In the genomic region with DNA sequence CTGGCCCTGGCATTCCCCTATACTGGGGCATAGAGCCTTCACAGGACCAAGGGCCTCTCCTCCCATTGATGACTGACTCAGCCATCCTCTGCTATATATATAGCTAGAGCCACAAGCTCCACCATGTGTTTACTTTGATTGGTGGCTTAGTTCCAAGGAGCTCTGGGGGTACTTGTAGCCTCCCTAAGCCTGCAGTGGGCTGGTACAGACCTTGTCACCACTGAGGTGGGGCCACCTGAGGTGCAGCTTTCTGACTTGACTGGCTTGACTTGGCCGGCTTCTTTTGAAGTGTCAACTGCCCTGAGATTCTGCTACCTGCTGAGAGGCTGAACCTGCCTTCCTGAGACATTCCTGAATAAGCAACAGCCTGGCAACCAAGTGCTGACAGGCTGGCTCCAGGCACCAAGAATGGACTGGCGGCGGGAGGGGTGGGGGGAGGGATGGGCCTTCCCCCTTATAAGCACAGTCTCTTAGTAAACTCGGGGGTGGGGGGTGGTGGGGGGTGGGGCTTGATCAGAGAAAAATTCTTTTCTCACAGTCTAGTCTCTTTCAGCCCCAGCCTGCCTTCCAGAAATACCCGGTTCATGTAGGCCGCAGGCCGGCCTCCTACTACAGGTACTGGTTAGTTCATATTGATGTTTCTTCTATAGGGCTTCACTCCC, we compare ENCODE assay signal across 20 mouse cellular contexts. TPM values are rescaled to one million over a fixed set of nuclear protein-coding genes. Genes with fewer than 3 reads are reported as not detected.
DNase-seq lines count a peak whose midpoint lies in the region; ATAC-seq lines count a peak whose summit lies in the region.
"Not testable (repeated sequence)": the region's sequence is repeated elsewhere in the genome, so short reads cannot be mapped to it uniquely, and the experiment has no call there.
"Had no signal": no experiment of that assay in that cellular context is flagged by ENCODE, and none has a peak within 500 bp of the region (broad histone marks: within the 10 kb centered on the region; RNA-seq: fewer than 3 reads in every experiment).

No protein-coding gene starts in this region.

- not testable (repeated sequence) for H3K36me3 ChIP-seq in embryonic facial prominence, embryonic 10.5 days (replicated peaks); hindbrain, embryonic 14.5 days (replicated peaks; ENCODE audit: control insufficient read depth, insufficient read depth); lung, embryonic 16.5 days (ENCODE audit: control insufficient read depth, insufficient read depth, low read length); midbrain, embryonic 11.5 days (ENCODE audit: control insufficient read depth, insufficient read depth, low read length); stomach, embryonic 15.5 days

- ATAC-seq in hindbrain, embryonic 14.5 days (ENCODE audit: low FRiP score), result 0 out of 2 replicates have a peak, but pooled peaks have one; percentile 11
- peak; percentile 74 for ATAC-seq in lung, embryonic 16.5 days (ENCODE audit: low read depth)
- peak; percentile 69 for ATAC-seq in midbrain, embryonic 11.5 days (ENCODE audit: low FRiP score)
- 0 out of 2 replicates have a peak, but pooled peaks have one; percentile 50 for ATAC-seq in stomach, embryonic 15.5 days (ENCODE audit: insufficient read depth, low FRiP score, low read depth)

- H3K27ac ChIP-seq in embryonic facial prominence, embryonic 10.5 days (replicated peaks); hindbrain, embryonic 14.5 days; lung, embryonic 16.5 days (ENCODE audit: low read length); midbrain, embryonic 11.5 days (ENCODE audit: low read depth, low read length); stomach, embryonic 15.5 days: not testable (repeated sequence)

- not testable (repeated sequence) for H3K27me3 ChIP-seq in embryonic facial prominence, embryonic 10.5 days (replicated peaks; ENCODE audit: low read depth, poor library complexity, severe bottlenecking); hindbrain, embryonic 14.5 days (ENCODE audit: control insufficient read depth, insufficient read depth, low read length); lung, embryonic 16.5 days (ENCODE audit: control insufficient read depth, insufficient read depth, low read depth, low read length); midbrain, embryonic 11.5 days (ENCODE audit: control insufficient read depth, insufficient read depth, low read length); stomach, embryonic 15.5 days (replicated peaks)

- not testable (repeated sequence) for H3K4me1 ChIP-seq in embryonic facial prominence, embryonic 10.5 days; hindbrain, embryonic 14.5 days (replicated peaks; ENCODE audit: control insufficient read depth, insufficient read depth, low read length); lung, embryonic 16.5 days (replicated peaks; ENCODE audit: control insufficient read depth, insufficient read depth, low read length); midbrain, embryonic 11.5 days (ENCODE audit: control insufficient read depth, insufficient read depth, low read length); stomach, embryonic 15.5 days

- H3K9me3 ChIP-seq in embryonic facial prominence, embryonic 10.5 days; hindbrain, embryonic 14.5 days (ENCODE audit: control insufficient read depth, low read length); lung, embryonic 16.5 days (ENCODE audit: control insufficient read depth, low read length); midbrain, embryonic 11.5 days (ENCODE audit: control insufficient read depth, low read length); stomach, embryonic 15.5 days: not testable (repeated sequence)

- DNase-seq in ZHBTc4 (ENCODE audit: low read depth, low spot score), result peak; percentile 61
- DNase-seq in embryonic facial prominence, embryonic 10.5 days (ENCODE audit: low spot score), result peak; percentile 10
- DNase-seq in heart, adult 11 months, result peak; percentile 14
- DNase-seq in hindbrain, embryonic 14.5 days (ENCODE audit: low spot score); midbrain, embryonic 11.5 days (ENCODE audit: low spot score, missing footprints): not testable (repeated sequence)

- not testable (repeated sequence) for H3K9ac ChIP-seq in hindbrain, embryonic 14.5 days; lung, embryonic 16.5 days (ENCODE audit: low read length); midbrain, embryonic 11.5 days (ENCODE audit: low read length); stomach, embryonic 15.5 days

- 52% methylated on average over 7 of the region's 7 CpGs for WGBS in embryonic facial prominence, embryonic 10.5 days
- 44% methylated on average over 7 of the region's 7 CpGs for WGBS in hindbrain, embryonic 14.5 days
- 41% methylated on average over 7 of the region's 7 CpGs for WGBS in lung, embryonic 16.5 days
- WGBS in midbrain, embryonic 11.5 days, result 46% methylated on average over 7 of the region's 7 CpGs
- 60% methylated on average over 7 of the region's 7 CpGs for WGBS in stomach, embryonic 15.5 days

- not testable (repeated sequence) for H3K4me3 ChIP-seq in embryonic facial prominence, embryonic 10.5 days; hindbrain, embryonic 14.5 days (replicated peaks; ENCODE audit: low read length); lung, embryonic 16.5 days (ENCODE audit: low read length); midbrain, embryonic 11.5 days (ENCODE audit: low read depth, low read length); stomach, embryonic 15.5 days (replicated peaks)

- H3K4me2 ChIP-seq in hindbrain, embryonic 14.5 days (replicated peaks); lung, embryonic 16.5 days (ENCODE audit: low read depth, low read length); midbrain, embryonic 11.5 days; stomach, embryonic 15.5 days: not testable (repeated sequence)

RNA-seq across cellular contexts. Expression of a gene that starts 54.7 kb away (rescaled TPM):
- polyA plus RNA-seq in embryonic facial prominence, embryonic 10.5 days (2016; fragmentation: Nextera tagmentation; extraction: Ambion mirVana), result not detected in 2 replicates
- not detected in 2 replicates for polyA plus RNA-seq in hindbrain, embryonic 14.5 days (2014; fragmentation: Nextera tagmentation; extraction: Ambion mirVana)
- polyA plus RNA-seq in lung, embryonic 16.5 days (2015; fragmentation: Nextera tagmentation; extraction: Ambion mirVana), result not detected in 2 replicates
- not detected in 2 replicates for polyA plus RNA-seq in midbrain, embryonic 11.5 days (2014; fragmentation: Nextera tagmentation; extraction: Ambion mirVana)
- polyA plus RNA-seq in stomach, embryonic 15.5 days (2015; fragmentation: Nextera tagmentation; extraction: Ambion mirVana), result not detected in 2 replicates
- polyA plus RNA-seq: adrenal gland, adult 2 months; C2C12; CD4-positive, CD25-positive, alpha-beta regulatory T cell, adult 4 months; embryonic facial prominence, embryonic 12.5 days; erythroblast, embryonic 14.5 days; forebrain, embryonic 13.5 days; forebrain, embryonic 16.5 days; heart, embryonic 11.5 days; heart, embryonic 14.5 days; heart, postnatal 0 days; hindbrain, embryonic 15.5 days; intestine, embryonic 14.5 days; intestine, postnatal 0 days had no signal

Comparison
In these comparisons a context has a peak if more than half of its experiments do, and no peak if none do; other contexts are left out.
1. ATAC-seq: peak in every context shown above with its lines; median percentile 74 in lung, embryonic 16.5 days; 69 in midbrain, embryonic 11.5 days; 50 in stomach, embryonic 15.5 days; 11 in hindbrain, embryonic 14.5 days.